Mouse (Mus musculus) liver, embryonic 18 days (tissue): ENCODE data around the gene Ccni. TPM values are rescaled to one million over a fixed set of nuclear protein-coding genes. Genes with fewer than 3 reads are reported as not detected.

Experiments
- polyA plus RNA-seq: library from polyadenylated mRNA; depleted of rRNA; stranded (reverse); fragments of >200 nt; gene quantifications from 2 replicates; pipeline ENCODE4 v1.2.3, GENCODE M21; 2012; rRNA removed

Ccni gene
- 27.4 and 30.0 TPM in 2 replicates for polyA plus RNA-seq

GRCm38 (mm10) chr5:93206109-93207005 lies at the start of gene Ccni, which contains the start of gene 2010109A12Rik:
Gene Ccni (minus strand): TSS chr5:93206495.
Gene 2010109A12Rik (plus strand): TSS chr5:93206518.

Other genes with a start within 250 kb of the Ccni start
- 4.0 and 4.1 TPM in 2 replicates for gene Sowahb, start 161.5 kb downstream of the Ccni start, polyA plus RNA-seq
- 12.8 and 13.4 TPM in 2 replicates for gene Sept11, start 113.1 kb downstream of the Ccni start, polyA plus RNA-seq
- 0.56 and 0.61 TPM in 2 replicates for gene 2010109A12Rik, start within 50 bp of the Ccni start, polyA plus RNA-seq
- 10.3 and 10.7 TPM in 2 replicates for gene Ccng2, start 60.8 kb upstream of the Ccni start, polyA plus RNA-seq